Mouse (Mus musculus) layer of hippocampus, adult 11-12 months (tissue): Measurements from ENCODE around the gene Actl9.

Experiments used
- DNase-seq: peaks from one replicate; pipeline ENCODE4 v3.0.0; 2022; ENCODE audit warnings: low spot score

The Actl9 gene

DNA sequence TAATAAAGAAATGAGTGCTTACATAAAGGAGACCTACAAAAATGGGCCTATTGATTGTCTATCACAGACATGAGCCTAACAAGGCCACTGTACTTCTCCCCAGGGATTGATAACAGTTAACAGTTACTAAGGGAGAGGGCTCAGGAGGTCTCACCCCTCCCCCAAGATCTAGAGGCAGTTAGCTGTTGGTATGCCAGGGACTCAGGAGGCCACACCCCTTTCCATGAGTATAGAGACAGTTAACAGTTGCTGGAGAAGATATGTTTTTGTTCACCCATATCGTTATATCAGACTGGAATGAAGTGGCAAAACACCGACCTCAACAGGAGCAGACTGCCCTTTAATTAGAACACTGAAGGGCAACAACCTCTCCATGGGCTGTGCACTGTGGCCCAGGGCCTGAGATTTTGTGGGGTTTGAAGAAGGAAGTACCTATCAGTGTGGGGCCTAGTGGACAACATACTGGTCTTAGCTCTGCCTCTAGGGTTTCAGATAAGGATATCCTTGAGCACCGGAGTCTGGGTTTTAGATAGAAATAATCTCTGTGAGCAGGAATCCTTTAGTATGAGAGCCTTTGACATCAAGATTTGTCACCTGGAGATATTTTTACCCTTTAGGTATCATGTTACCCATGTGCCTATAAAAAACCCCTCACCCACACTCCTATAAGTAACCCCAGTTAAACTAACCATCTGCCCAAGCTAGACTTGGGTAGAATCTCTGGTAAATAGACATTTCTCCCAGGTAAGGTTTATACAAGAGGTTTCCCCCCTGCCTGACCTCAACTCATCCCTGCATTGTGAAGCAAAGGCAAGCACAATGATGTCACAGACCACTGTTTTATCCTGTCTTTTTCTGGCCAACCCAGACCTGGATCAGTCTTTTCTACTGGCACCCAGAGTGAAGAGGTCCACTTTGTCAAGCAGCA is at the start of gene Actl9:
Actl9 (plus strand) TSS at position 878 of the 928 bp plus-strand sequence.
- no peak for DNase-seq

DNA sequence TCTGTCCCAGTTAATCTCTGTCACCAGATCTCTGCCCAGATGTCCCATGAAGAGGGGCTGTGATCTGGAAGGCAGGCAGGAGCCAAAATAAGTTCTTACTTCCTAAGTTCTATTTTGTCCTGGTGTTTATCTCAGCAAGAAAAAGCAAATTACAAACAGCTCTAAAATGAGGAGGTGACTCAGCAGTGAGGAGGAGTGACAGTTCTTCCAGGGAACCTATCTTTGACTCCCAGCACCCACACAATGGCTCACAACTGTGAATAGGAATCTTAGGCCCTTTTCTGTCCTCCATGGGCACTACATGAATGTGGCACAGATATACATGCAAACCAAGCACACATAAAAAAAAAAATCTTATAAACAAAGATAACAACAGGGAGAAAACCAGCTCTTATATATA is 47.0 kb upstream of the Actl9 start:
- no peak for DNase-seq

DNA sequence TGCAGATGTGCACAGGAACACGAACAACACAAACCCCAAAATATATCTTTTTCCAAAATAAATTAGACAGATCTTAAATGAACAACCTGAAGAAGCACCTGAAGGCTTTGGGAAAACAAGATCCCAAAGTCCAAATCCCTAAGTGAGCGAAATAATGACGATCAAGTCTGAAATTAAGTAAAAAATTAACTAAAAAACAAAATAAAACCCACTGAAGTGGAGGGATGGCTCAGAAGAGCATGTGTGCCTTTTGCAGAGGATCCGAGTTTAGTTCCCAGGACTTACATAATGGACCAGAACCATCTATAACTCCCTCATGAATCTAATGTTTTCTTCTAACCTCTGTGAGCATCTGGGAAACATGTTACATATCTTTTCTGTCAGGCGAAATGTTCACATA is 40.4 kb upstream of the Actl9 start:
- no peak for DNase-seq

DNA sequence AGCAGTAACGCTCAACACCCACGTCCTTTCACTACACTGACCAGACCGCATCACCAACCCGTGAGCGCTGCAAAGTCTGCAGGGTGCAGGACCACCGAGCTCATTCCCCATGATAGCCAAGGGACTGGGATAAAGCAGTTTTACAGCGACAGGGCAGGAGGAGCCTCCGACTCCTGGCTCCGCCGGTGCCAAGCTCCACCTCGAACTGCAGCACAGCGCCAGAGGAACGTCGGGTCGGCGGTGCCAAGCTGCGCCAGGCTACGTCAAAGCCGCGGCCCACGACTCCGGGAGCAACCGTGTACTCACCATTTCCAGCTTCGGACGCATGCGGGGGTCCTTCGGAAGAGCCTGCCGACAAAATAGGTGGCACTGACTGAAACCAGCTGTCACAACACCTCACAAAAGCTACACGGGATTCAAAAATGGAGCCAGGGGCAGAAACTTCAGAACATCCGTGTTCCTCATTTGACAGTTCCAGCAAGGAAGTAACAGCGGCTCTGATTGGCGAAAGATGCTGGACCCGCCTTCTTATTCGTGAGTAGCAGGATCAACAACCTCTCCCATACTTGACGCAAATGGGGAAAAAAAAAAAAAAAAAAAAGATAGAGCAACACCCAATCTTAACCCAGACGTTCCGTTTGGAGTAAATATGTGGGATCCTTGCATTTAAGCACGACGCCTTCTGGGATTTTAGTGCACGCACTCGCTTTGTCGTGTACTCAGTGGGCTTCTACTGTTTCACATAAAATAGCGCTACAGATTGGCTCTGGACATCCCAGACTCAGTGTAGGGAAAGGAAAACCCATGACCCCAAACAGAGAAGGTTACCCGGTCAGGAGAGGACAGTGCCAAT is 38.3 kb upstream of the Actl9 start, which contains the start of gene Zfp101:
Zfp101 (minus strand) TSS at position 460 of the 853 bp plus-strand sequence.
- DNase-seq: peak; percentile 94

DNA sequence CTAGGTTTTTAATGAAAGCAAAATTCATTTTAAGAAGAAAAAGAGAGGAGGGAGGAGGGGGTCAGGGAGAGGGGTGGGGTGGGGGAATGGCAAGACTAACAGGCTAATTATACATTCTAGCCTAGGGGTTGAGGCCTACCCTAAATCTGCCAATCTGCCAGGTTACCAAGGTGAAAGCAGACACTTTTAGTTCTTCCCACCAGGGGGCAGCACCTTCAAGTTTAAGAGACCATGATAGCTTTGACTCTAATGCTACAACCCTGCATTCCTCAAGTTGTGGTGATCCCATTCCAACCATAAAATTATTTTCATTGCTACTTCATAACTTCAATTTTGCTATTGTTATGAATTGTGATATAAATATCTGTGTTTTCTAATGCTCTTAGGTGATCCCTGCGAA is 6.5 kb downstream of the Actl9 start:
- peak; percentile 81 for DNase-seq

DNA sequence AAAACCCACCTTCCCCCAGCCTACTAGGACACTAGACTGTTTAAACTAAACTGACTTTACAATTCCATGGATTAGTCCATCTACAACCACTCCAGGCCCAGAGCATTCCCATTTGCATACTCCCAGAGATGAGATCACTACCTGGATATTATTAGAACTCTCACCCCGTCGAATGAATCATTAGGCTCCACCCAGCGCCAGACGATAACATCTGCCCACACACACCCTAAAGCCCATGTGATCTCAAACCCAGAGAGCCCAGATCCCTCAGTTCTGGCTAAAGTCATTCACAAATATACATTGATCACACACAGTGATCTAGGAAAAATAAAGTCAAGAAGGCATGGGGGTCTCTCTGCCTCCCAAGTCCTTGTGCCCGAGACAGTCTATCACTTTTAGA is 7.2 kb downstream of the Actl9 start:
- DNase-seq: no peak

DNA sequence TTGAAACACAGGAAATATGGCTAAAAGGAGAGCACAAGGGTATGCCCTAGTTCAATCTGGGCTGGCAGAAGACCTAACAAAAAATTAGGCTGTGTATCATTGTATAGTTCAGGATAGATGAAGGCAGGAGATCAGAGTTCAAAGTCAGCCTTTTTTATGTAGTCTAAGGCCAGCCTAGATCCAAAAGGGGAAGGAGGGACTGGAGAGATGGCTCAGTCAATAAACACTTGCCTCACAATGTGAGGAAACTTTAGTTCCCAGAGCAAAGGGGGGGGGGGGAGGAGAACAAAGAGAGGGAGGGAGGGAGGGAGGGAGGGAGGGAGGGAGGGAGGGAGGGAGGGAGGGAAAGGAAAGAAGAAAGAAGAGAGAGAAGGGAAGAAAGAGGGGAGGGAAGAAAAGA is 8.5 kb downstream of the Actl9 start:
- no peak for DNase-seq

DNA sequence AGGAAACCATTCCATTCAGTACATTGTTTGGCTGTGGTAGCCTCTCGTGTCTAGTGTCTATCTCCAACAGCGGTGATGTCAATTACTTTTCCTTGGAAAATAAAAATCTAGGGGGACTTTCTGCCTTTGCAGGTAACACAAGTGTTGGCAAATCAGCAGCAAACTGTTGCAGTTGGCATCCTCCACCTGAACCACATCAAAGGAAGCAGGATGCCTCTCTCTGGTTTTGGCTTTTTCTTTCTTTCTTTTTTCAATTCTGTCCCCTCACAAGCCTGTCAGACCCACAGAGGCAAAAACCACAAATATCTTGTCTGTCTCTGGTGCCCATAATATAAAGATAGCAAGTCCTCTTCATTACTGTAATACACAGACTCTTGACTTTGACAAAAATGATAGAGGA is 23.9 kb downstream of the Actl9 start:
- DNase-seq: no peak

DNA sequence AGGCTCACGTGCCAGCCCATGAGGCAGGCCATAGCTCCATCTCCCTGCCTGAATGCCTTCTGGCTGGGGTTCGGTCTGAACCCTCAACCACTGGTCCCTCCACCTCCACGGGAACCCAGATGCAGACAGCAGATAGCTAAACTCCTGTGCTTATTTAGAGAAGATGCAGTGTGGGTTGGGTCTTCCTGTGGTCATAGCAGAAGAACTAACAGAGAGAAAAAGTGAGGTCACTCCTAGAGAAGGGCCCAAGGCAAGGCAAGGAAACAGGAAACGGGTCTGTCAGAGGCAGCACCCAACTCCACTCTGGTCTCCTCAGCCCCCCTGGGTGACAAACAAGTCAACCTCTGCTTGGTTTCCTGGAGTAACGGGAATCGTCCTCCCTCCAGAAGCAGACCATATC is 38.5 kb downstream of the Actl9 start:
- DNase-seq: no peak
